Mouse (Mus musculus) right cerebral cortex, adult 18-20 months (tissue): ENCODE measurements around the gene Slc23a2.

Experiments
- DNase-seq: peaks from one replicate; pipeline ENCODE4 v3.0.0; 2022; ENCODE audit warnings: mixed read lengths

The Slc23a2 gene

GRCm38 (mm10) chr2:132144971-132145691 lies at the start of gene Slc23a2:
TSS of gene Slc23a2 (minus strand) at chr2:132145108.
- peak; percentile 65 for DNase-seq

- DNase-seq, result no peak
These were observed 45.8 kb upstream of the Slc23a2 start for GRCm38 (mm10) chr2:132190602-132191161.

GRCm38 (mm10) chr2:132183874-132184273 lies 39.0 kb upstream of the Slc23a2 start:
- DNase-seq, result no peak

- no peak for DNase-seq
These were observed 35.7 kb upstream of the Slc23a2 start for GRCm38 (mm10) chr2:132180463-132181205.

- no peak for DNase-seq
These were observed 34.5 kb upstream of the Slc23a2 start for GRCm38 (mm10) chr2:132179371-132179770.

- no peak for DNase-seq
These were observed 32.5 kb upstream of the Slc23a2 start for GRCm38 (mm10) chr2:132177406-132177805.

- peak; percentile 13 for DNase-seq
These were observed 31.5 kb upstream of the Slc23a2 start for GRCm38 (mm10) chr2:132176289-132176848.

GRCm38 (mm10) chr2:132174048-132174447 lies 29.1 kb upstream of the Slc23a2 start:
- DNase-seq, result no peak

GRCm38 (mm10) chr2:132171939-132172338 lies 27.0 kb upstream of the Slc23a2 start:
- no peak for DNase-seq

- DNase-seq, result no peak
These were observed 24.2 kb upstream of the Slc23a2 start for GRCm38 (mm10) chr2:132169150-132169549.

- no peak for DNase-seq
These were observed 18.7 kb upstream of the Slc23a2 start for GRCm38 (mm10) chr2:132163626-132164025.

- no peak for DNase-seq
These were observed 12.6 kb upstream of the Slc23a2 start for GRCm38 (mm10) chr2:132157482-132157881.

GRCm38 (mm10) chr2:132152670-132153069 lies 7.8 kb upstream of the Slc23a2 start:
- no peak for DNase-seq

GRCm38 (mm10) chr2:132151592-132151991 lies 6.7 kb upstream of the Slc23a2 start:
- no peak for DNase-seq

- DNase-seq, result no peak
These were observed 6.0 kb upstream of the Slc23a2 start for GRCm38 (mm10) chr2:132150926-132151325.

GRCm38 (mm10) chr2:132146502-132146901 lies 1.6 kb upstream of the Slc23a2 start:
- no peak for DNase-seq

- no peak for DNase-seq
These were observed 673 bp downstream of the Slc23a2 start for GRCm38 (mm10) chr2:132143943-132144927.

- no peak for DNase-seq
These were observed 2.3 kb downstream of the Slc23a2 start for GRCm38 (mm10) chr2:132142606-132143005.

- DNase-seq, result no peak
These were observed 4.4 kb downstream of the Slc23a2 start for GRCm38 (mm10) chr2:132140536-132140935.

GRCm38 (mm10) chr2:132139099-132139498 lies 5.8 kb downstream of the Slc23a2 start:
- DNase-seq, result no peak

GRCm38 (mm10) chr2:132135876-132136637 lies 8.9 kb downstream of the Slc23a2 start:
- DNase-seq, result no peak
